Mouse (Mus musculus): Measurements from ENCODE around the gene Mtch2. TPM values are rescaled to one million over a fixed set of nuclear protein-coding genes. Genes with fewer than 3 reads are reported as not detected.
"Not testable (repeated sequence)": the region's sequence is repeated elsewhere in the genome, so short reads cannot be mapped to it uniquely, and the experiment has no call there.

The Mtch2 gene
- polyA plus RNA-seq, 1 experiment: 21.4 TPM

- Histone ChIP-seq H3K27me3 (ENCODE audit: control insufficient read depth, insufficient read depth, low read length) (peaks cover 16% of the 10 kb centered on the region), H3K27ac (ENCODE audit: insufficient read depth, low read length) (no peak within 1 kb of the TSS), H3K36me3 (ENCODE audit: control insufficient read depth, insufficient read depth, low read length) (no peaks in the 10 kb centered on the region), H3K4me3 (ENCODE audit: extremely low read depth, insufficient read depth, insufficient read length) (no peak within 1 kb of the TSS), H3K4me1 (ENCODE audit: control insufficient read depth, insufficient read depth, insufficient read length) (peaks cover 15% of the 10 kb centered on the region; the same call in 1 of the 2 replicates)
- TF ChIP-seq CTCF (IDR thresholded peaks at IDR 0.05; ENCODE audit: extremely low read depth, insufficient read depth, insufficient read length, insufficient replicate concordance) (no peak), POLR2A (IDR thresholded peaks at IDR 0.05; ENCODE audit: low read depth, low read length) (no peak)
- no peak for DNase-seq (ENCODE audit: low read depth in 1 of 2, low spot score in 2 of 2)
- WGBS: 8% methylated on average over 44 of the region's 45 CpGs
Observed at GRCm38 (mm10) chr2:90885218-90886041, 38.5 kb downstream of the Mtch2 start, which contains the start of gene C1qtnf4. TSS of gene C1qtnf4 (plus strand) at chr2:90885860.

- no peak overlapping the region for H3K4me3 ChIP-seq (ENCODE audit: extremely low read depth, insufficient read depth, insufficient read length)
- no peaks in the 10 kb centered on the region for H3K36me3 ChIP-seq (ENCODE audit: control insufficient read depth, insufficient read depth, low read length)
- H3K27ac ChIP-seq (ENCODE audit: insufficient read depth, low read length): no peak overlapping the region
- whole genome bisulfite sequencing: 56% methylated on average over 6 of the region's 6 CpGs
- H3K27me3 ChIP-seq (ENCODE audit: control insufficient read depth, insufficient read depth, low read length): peaks cover 16% of the 10 kb centered on the region
- H3K4me1 ChIP-seq (ENCODE audit: control insufficient read depth, insufficient read depth, insufficient read length): peaks cover 15% of the 10 kb centered on the region; the same call in 1 of the 2 replicates
- DNase-seq (ENCODE audit: low read depth in 1 of 2, low spot score in 2 of 2): no peak
- no peak for TF ChIP-seq POLR2A (IDR thresholded peaks at IDR 0.05; ENCODE audit: low read depth, low read length)
- TF ChIP-seq CTCF (IDR thresholded peaks at IDR 0.05; ENCODE audit: extremely low read depth, insufficient read depth, insufficient read length, insufficient replicate concordance): no peak
Observed at GRCm38 (mm10) chr2:90886436-90886835, 39.5 kb downstream of the Mtch2 start.

GRCm38 (mm10) chr2:90887627-90888026 lies 40.7 kb downstream of the Mtch2 start:
- Histone ChIP-seq H3K4me1 (ENCODE audit: control insufficient read depth, insufficient read depth, insufficient read length) (peaks cover 15% of the 10 kb centered on the region; the same call in 1 of the 2 replicates), H3K4me3 (ENCODE audit: extremely low read depth, insufficient read depth, insufficient read length) (no peak overlapping the region), H3K27me3 (ENCODE audit: control insufficient read depth, insufficient read depth, low read length) (peaks cover 16% of the 10 kb centered on the region), H3K27ac (ENCODE audit: insufficient read depth, low read length) (no peak overlapping the region), H3K36me3 (ENCODE audit: control insufficient read depth, insufficient read depth, low read length) (no peaks in the 10 kb centered on the region)
- WGBS: 78% methylated on average over 5 of the region's 5 CpGs
- no peak for DNase-seq (ENCODE audit: low read depth in 1 of 2, low spot score in 2 of 2)
- no peak for TF ChIP-seq POLR2A (IDR thresholded peaks at IDR 0.05; ENCODE audit: low read depth, low read length)
- no peak for TF ChIP-seq CTCF (IDR thresholded peaks at IDR 0.05; ENCODE audit: extremely low read depth, insufficient read depth, insufficient read length, insufficient replicate concordance)

GRCm38 (mm10) chr2:90889550-90890548 lies 42.9 kb downstream of the Mtch2 start:
- no peaks in the 10 kb centered on the region for H3K36me3 ChIP-seq (ENCODE audit: control insufficient read depth, insufficient read depth, low read length)
- DNase-seq (ENCODE audit: low read depth in 1 of 2, low spot score in 2 of 2): peak; percentile 17 to 25
- H3K4me1 ChIP-seq (ENCODE audit: control insufficient read depth, insufficient read depth, insufficient read length): peaks cover 15% of the 10 kb centered on the region; the same call in 1 of the 2 replicates
- no peak overlapping the region for H3K27ac ChIP-seq (ENCODE audit: insufficient read depth, low read length)
- TF ChIP-seq POLR2A (IDR thresholded peaks at IDR 0.05; ENCODE audit: low read depth, low read length) (no peak), CTCF (IDR thresholded peaks at IDR 0.05; ENCODE audit: extremely low read depth, insufficient read depth, insufficient read length, insufficient replicate concordance) (no peak)
- H3K4me3 ChIP-seq (ENCODE audit: extremely low read depth, insufficient read depth, insufficient read length): peak overlapping the region; percentile 51
- peaks cover 14% of the 10 kb centered on the region for H3K27me3 ChIP-seq (ENCODE audit: control insufficient read depth, insufficient read depth, low read length)
- 6% methylated on average over 129 of the region's 133 CpGs for WGBS

GRCm38 (mm10) chr2:90893673-90894298 lies 46.8 kb downstream of the Mtch2 start:
- DNase-seq (ENCODE audit: low read depth in 1 of 2, low spot score in 2 of 2): no peak
- H3K4me3 ChIP-seq (ENCODE audit: extremely low read depth, insufficient read depth, insufficient read length): no peak overlapping the region
- peaks cover 7% of the 10 kb centered on the region; the same call in 1 of the 2 replicates for H3K27me3 ChIP-seq (ENCODE audit: control insufficient read depth, insufficient read depth, low read length)
- H3K36me3 ChIP-seq (ENCODE audit: control insufficient read depth, insufficient read depth, low read length): peaks cover 15% of the 10 kb centered on the region
- H3K4me1 ChIP-seq (ENCODE audit: control insufficient read depth, insufficient read depth, insufficient read length): peaks cover 11% of the 10 kb centered on the region; the same call in 1 of the 2 replicates
- TF ChIP-seq POLR2A (IDR thresholded peaks at IDR 0.05; ENCODE audit: low read depth, low read length) (no peak), CTCF (IDR thresholded peaks at IDR 0.05; ENCODE audit: extremely low read depth, insufficient read depth, insufficient read length, insufficient replicate concordance) (no peak)
- H3K27ac ChIP-seq (ENCODE audit: insufficient read depth, low read length): no peak overlapping the region
- WGBS: 83% methylated on average over 6 of the region's 6 CpGs

GRCm38 (mm10) chr2:90894299-90894677 lies 47.3 kb downstream of the Mtch2 start:
- 76% methylated on average over 3 of the region's 3 CpGs for WGBS
- peaks cover 17% of the 10 kb centered on the region for H3K36me3 ChIP-seq (ENCODE audit: control insufficient read depth, insufficient read depth, low read length)
- not testable (repeated sequence) for H3K27me3 ChIP-seq (ENCODE audit: control insufficient read depth, insufficient read depth, low read length); H3K27ac ChIP-seq (ENCODE audit: insufficient read depth, low read length); H3K4me3 ChIP-seq (ENCODE audit: extremely low read depth, insufficient read depth, insufficient read length); DNase-seq (ENCODE audit: low read depth in 1 of 2, low spot score in 2 of 2); H3K4me1 ChIP-seq (ENCODE audit: control insufficient read depth, insufficient read depth, insufficient read length)
